Mouse (Mus musculus) heart, embryonic 15.5 days (tissue): ENCODE measurements around the gene Plxnc1. TPM values are rescaled to one million over a fixed set of nuclear protein-coding genes. Genes with fewer than 3 reads are reported as not detected.

Source experiments
- ATAC-seq: fragments of 200-750 bp; cut with Nextera tagmentation; replicated peaks from 2 replicates; pipeline ENCODE4 v1.8.0; 2017; ENCODE audit warnings: low read depth, moderate TSS enrichment; ENCODE audit not compliant: insufficient number of reproducible peaks, insufficient read depth, low FRiP score
- H3K27ac ChIP-seq: fragments of 300-500 bp; sonication (generic); 2 replicates; pipeline ENCODE4 v1.5.1; 2015; ENCODE audit warnings: mild to moderate bottlenecking, inconsistent platforms
- H3K27me3 ChIP-seq: fragments of 300-500 bp; sonication (generic); 2 replicates; pipeline ENCODE4 v1.6.1; 2015; ENCODE audit warnings: inconsistent platforms
- H3K36me3 ChIP-seq: fragments of 300-500 bp; sonication (generic); 2 replicates; pipeline ENCODE4 v1.6.1; 2015; ENCODE audit warnings: mild to moderate bottlenecking, inconsistent platforms
- H3K4me1 ChIP-seq: fragments of 300-500 bp; sonication (generic); replicated peaks from 2 replicates; pipeline ENCODE4 v1.6.1; 2015; ENCODE audit warnings: inconsistent platforms
- H3K4me2 ChIP-seq: fragments of 300-500 bp; sonication (generic); 2 replicates; pipeline ENCODE4 v1.6.1; 2015; ENCODE audit warnings: inconsistent platforms, mild to moderate bottlenecking, moderate library complexity
- H3K4me3 ChIP-seq: fragments of 300-500 bp; sonication (generic); 2 replicates; pipeline ENCODE4 v1.5.1; 2015; ENCODE audit warnings: mild to moderate bottlenecking, inconsistent platforms
- H3K9ac ChIP-seq: fragments of 300-500 bp; sonication (generic); 2 replicates; pipeline ENCODE4 v1.6.1; 2015; ENCODE audit warnings: mild to moderate bottlenecking, inconsistent platforms
- H3K9me3 ChIP-seq: fragments of 300-500 bp; sonication (generic); replicated peaks from 2 replicates; pipeline ENCODE4 v1.6.1; 2016; ENCODE audit warnings: inconsistent platforms
- WGBS: fragments of 180-500 bp; shearing (Covaris S2); methylation state at CpG from one replicate; pipeline ENCODE4 v1.1.7; 2015; ENCODE audit warnings: mixed read lengths; 5-methylcytosine and 5-hydroxymethylcytosine counted together
- polyA plus RNA-seq: library from polyadenylated mRNA; unstranded; fragments of >200 nt; fragmentation: Nextera tagmentation; extraction: Ambion mirVana; gene quantifications from 2 replicates; pipeline ENCODE4 v1.2.1, GENCODE M21; 2015

Gene Plxnc1
- polyA plus RNA-seq, 1 experiment from 2014 or later, result 2.9 TPM

GRCm38 (mm10) chr10:94865206-94865605 is 79.4 kb downstream of the Plxnc1 start:
- Histone ChIP-seq H3K9me3 (no peaks in the 10 kb centered on the region), H3K27ac (no peak overlapping the region), H3K4me2 (no peak overlapping the region), H3K27me3 (no peaks in the 10 kb centered on the region), H3K4me1 (no peaks in the 10 kb centered on the region), H3K4me3 (no peak overlapping the region), H3K36me3 (no peaks in the 10 kb centered on the region), H3K9ac (no peak overlapping the region)
- no peak for ATAC-seq
- 51% methylated on average over 9 of the region's 9 CpGs for WGBS

- Histone ChIP-seq H3K9ac (no peak overlapping the region), H3K4me3 (no peak overlapping the region), H3K36me3 (no peaks in the 10 kb centered on the region), H3K4me1 (no peaks in the 10 kb centered on the region), H3K27me3 (no peaks in the 10 kb centered on the region), H3K27ac (no peak overlapping the region), H3K4me2 (no peak overlapping the region), H3K9me3 (no peaks in the 10 kb centered on the region)
- 80% methylated on average over 9 of the region's 9 CpGs for WGBS
- ATAC-seq, result no peak
Observed at GRCm38 (mm10) chr10:94864199-94864928, 80.3 kb downstream of the Plxnc1 start.

- Histone ChIP-seq H3K9ac (no peak overlapping the region), H3K9me3 (no peaks in the 10 kb centered on the region), H3K36me3 (no peaks in the 10 kb centered on the region), H3K4me3 (no peak overlapping the region), H3K4me2 (no peak overlapping the region), H3K4me1 (no peaks in the 10 kb centered on the region), H3K27ac (no peak overlapping the region), H3K27me3 (no peaks in the 10 kb centered on the region)
- 74% methylated on average over 9 of the region's 9 CpGs for WGBS
- ATAC-seq, result no peak
Observed at GRCm38 (mm10) chr10:94863251-94863650, 81.4 kb downstream of the Plxnc1 start.

- Histone ChIP-seq H3K27me3 (no peaks in the 10 kb centered on the region), H3K9ac (no peak overlapping the region), H3K9me3 (no peaks in the 10 kb centered on the region), H3K27ac (no peak overlapping the region), H3K4me2 (no peak overlapping the region), H3K4me1 (no peaks in the 10 kb centered on the region), H3K36me3 (no peaks in the 10 kb centered on the region), H3K4me3 (no peak overlapping the region)
- WGBS, result 90% methylated on average over 4 of the region's 4 CpGs
- no peak for ATAC-seq
Observed at GRCm38 (mm10) chr10:94860870-94861269, 83.8 kb downstream of the Plxnc1 start.

GRCm38 (mm10) chr10:94858277-94859033 is 86.2 kb downstream of the Plxnc1 start:
- H3K9ac ChIP-seq, result no peak overlapping the region
- no peak overlapping the region for H3K4me3 ChIP-seq
- WGBS, result 60% methylated on average over 6 of the region's 6 CpGs
- no peaks in the 10 kb centered on the region for H3K4me1 ChIP-seq
- H3K36me3 ChIP-seq, result no peaks in the 10 kb centered on the region
- H3K9me3 ChIP-seq, result no peaks in the 10 kb centered on the region
- H3K27me3 ChIP-seq, result no peaks in the 10 kb centered on the region
- no peak for ATAC-seq
- no peak overlapping the region for H3K4me2 ChIP-seq
- H3K27ac ChIP-seq, result no peak overlapping the region

- Histone ChIP-seq H3K9me3 (no peaks in the 10 kb centered on the region), H3K9ac (no peak overlapping the region), H3K27ac (no peak overlapping the region), H3K4me1 (no peaks in the 10 kb centered on the region), H3K4me3 (no peak overlapping the region), H3K36me3 (no peaks in the 10 kb centered on the region), H3K27me3 (no peaks in the 10 kb centered on the region), H3K4me2 (no peak overlapping the region)
- no peak for ATAC-seq
- WGBS, result 51% methylated on average over 4 of the region's 4 CpGs
Observed at GRCm38 (mm10) chr10:94850565-94850964, 94.1 kb downstream of the Plxnc1 start.

- no peak overlapping the region for H3K4me3 ChIP-seq
- WGBS, result 78% methylated on average over 9 of the region's 9 CpGs
- no peak overlapping the region for H3K27ac ChIP-seq
- no peak overlapping the region for H3K9ac ChIP-seq
- H3K4me2 ChIP-seq, result no peak overlapping the region
- H3K4me1 ChIP-seq, result no peaks in the 10 kb centered on the region
- H3K9me3 ChIP-seq, result no peaks in the 10 kb centered on the region
- no peak for ATAC-seq
- no peaks in the 10 kb centered on the region for H3K27me3 ChIP-seq
- H3K36me3 ChIP-seq, result no peaks in the 10 kb centered on the region
Observed at GRCm38 (mm10) chr10:94849930-94850329, 94.7 kb downstream of the Plxnc1 start.

GRCm38 (mm10) chr10:94849360-94849759 is 95.3 kb downstream of the Plxnc1 start:
- H3K9me3 ChIP-seq, result no peaks in the 10 kb centered on the region
- ATAC-seq, result no peak
- H3K27ac ChIP-seq, result no peak overlapping the region
- no peak overlapping the region for H3K4me2 ChIP-seq
- H3K4me3 ChIP-seq, result no peak overlapping the region
- no peak overlapping the region for H3K9ac ChIP-seq
- 81% methylated on average over 4 of the region's 4 CpGs for WGBS
- no peaks in the 10 kb centered on the region for H3K27me3 ChIP-seq
- H3K4me1 ChIP-seq, result no peaks in the 10 kb centered on the region
- H3K36me3 ChIP-seq, result no peaks in the 10 kb centered on the region

GRCm38 (mm10) chr10:94848344-94848743 is 96.3 kb downstream of the Plxnc1 start:
- ATAC-seq, result no peak
- H3K27me3 ChIP-seq, result no peaks in the 10 kb centered on the region
- H3K9ac ChIP-seq, result no peak overlapping the region
- no peak overlapping the region for H3K27ac ChIP-seq
- H3K4me3 ChIP-seq, result no peak overlapping the region
- no peaks in the 10 kb centered on the region for H3K9me3 ChIP-seq
- H3K4me1 ChIP-seq, result no peaks in the 10 kb centered on the region
- no peak overlapping the region for H3K4me2 ChIP-seq
- H3K36me3 ChIP-seq, result no peaks in the 10 kb centered on the region
- 82% methylated on average over 6 of the region's 6 CpGs for WGBS

- no peaks in the 10 kb centered on the region for H3K27me3 ChIP-seq
- WGBS, result 78% methylated on average over 8 of the region's 8 CpGs
- no peak overlapping the region for H3K4me3 ChIP-seq
- H3K4me1 ChIP-seq, result no peaks in the 10 kb centered on the region
- H3K27ac ChIP-seq, result no peak overlapping the region
- H3K36me3 ChIP-seq, result no peaks in the 10 kb centered on the region
- no peak overlapping the region for H3K9ac ChIP-seq
- H3K4me2 ChIP-seq, result no peak overlapping the region
- H3K9me3 ChIP-seq, result no peaks in the 10 kb centered on the region
- no peak for ATAC-seq
Observed at GRCm38 (mm10) chr10:94846501-94847105, 98.0 kb downstream of the Plxnc1 start.

- H3K4me1 ChIP-seq, result no peaks in the 10 kb centered on the region
- H3K4me2 ChIP-seq, result no peak overlapping the region
- H3K9me3 ChIP-seq, result no peaks in the 10 kb centered on the region
- no peak overlapping the region for H3K4me3 ChIP-seq
- no peaks in the 10 kb centered on the region for H3K27me3 ChIP-seq
- 77% methylated on average over 6 of the region's 6 CpGs for whole genome bisulfite sequencing
- H3K27ac ChIP-seq, result no peak overlapping the region
- no peaks in the 10 kb centered on the region for H3K36me3 ChIP-seq
- H3K9ac ChIP-seq, result no peak overlapping the region
- no peak for ATAC-seq
Observed at GRCm38 (mm10) chr10:94844692-94845091, 99.9 kb downstream of the Plxnc1 start.
